Mouse (Mus musculus) neural tube, embryonic 11.5 days (tissue): ENCODE results near the gene Fam20b. TPM values are rescaled to one million over a fixed set of nuclear protein-coding genes. Genes with fewer than 3 reads are reported as not detected.
"Not testable (repeated sequence)": the region's sequence is repeated elsewhere in the genome, so short reads cannot be mapped to it uniquely, and the experiment has no call there.

ENCODE experiments used
- ATAC-seq: fragments of 200-750 bp; cut with Nextera tagmentation; 2 replicates; pipeline ENCODE4 v1.8.0; 2017; ENCODE audit warnings: moderate number of reproducible peaks, mild to moderate bottlenecking, moderate TSS enrichment, moderate library complexity; ENCODE audit not compliant: insufficient read depth, low FRiP score, low TSS enrichment
- DNase-seq: peaks from one replicate; pipeline ENCODE4 v3.0.0-alpha.2; 2015; ENCODE audit warnings: low spot score
- H3K27ac ChIP-seq: fragments of 300-500 bp; sonication (generic); 2 replicates; pipeline ENCODE4 v1.5.1; 2014; ENCODE audit warnings: low read depth, mild to moderate bottlenecking, low read length
- H3K27me3 ChIP-seq: fragments of 300-500 bp; sonication (generic); 2 replicates; pipeline ENCODE4 v1.6.1; 2014; ENCODE audit warnings: mild to moderate bottlenecking, low read length, mixed read lengths; ENCODE audit not compliant: control insufficient read depth, insufficient read depth
- H3K36me3 ChIP-seq: fragments of 300-500 bp; sonication (generic); 2 replicates; pipeline ENCODE4 v1.6.1; 2014; ENCODE audit warnings: mild to moderate bottlenecking, low read length, moderate library complexity, mixed read lengths; ENCODE audit not compliant: control insufficient read depth, insufficient read depth
- H3K4me1 ChIP-seq: fragments of 300-500 bp; sonication (generic); 2 replicates; pipeline ENCODE4 v1.6.1; 2014; ENCODE audit warnings: low read length, mixed read lengths; ENCODE audit not compliant: control insufficient read depth, insufficient read depth
- H3K4me2 ChIP-seq: fragments of 300-500 bp; sonication (generic); 2 replicates; pipeline ENCODE4 v1.6.1; 2014; ENCODE audit warnings: low read depth, mild to moderate bottlenecking, moderate library complexity
- H3K4me3 ChIP-seq: fragments of 300-500 bp; sonication (generic); 2 replicates; pipeline ENCODE4 v1.5.1; 2014; ENCODE audit warnings: low read depth, low read length
- H3K9ac ChIP-seq: fragments of 300-500 bp; sonication (generic); 2 replicates; pipeline ENCODE4 v1.6.1; 2014; ENCODE audit warnings: mild to moderate bottlenecking, low read length
- H3K9me3 ChIP-seq: fragments of 300-500 bp; sonication (generic); 2 replicates; pipeline ENCODE4 v1.6.1; 2016; ENCODE audit warnings: low read length; ENCODE audit not compliant: control insufficient read depth
- WGBS: fragments of 180-500 bp; shearing (Covaris S2); extraction: QIAGEN DNeasy Blood & Tissue Kit; methylation state at CpG from one replicate; pipeline ENCODE4 v1.1.7; 2014; 5-methylcytosine and 5-hydroxymethylcytosine counted together
- polyA plus RNA-seq: library from polyadenylated mRNA; unstranded; fragments of >200 nt; fragmentation: Nextera tagmentation; extraction: Ambion mirVana; gene quantifications from 2 replicates; pipeline ENCODE4 v1.2.1, GENCODE M21; 2014

Fam20b gene
- polyA plus RNA-seq, 1 experiment from 2014 or later = 29.7 TPM

- Histone ChIP-seq H3K27me3 (no peaks in the 10 kb centered on the region), H3K27ac (no peak overlapping the region)
- 37% methylated on average over 11 of the region's 11 CpGs for WGBS
Measured at GRCm38 (mm10) chr1:156669208-156669983, 49.5 kb downstream of the Fam20b start.

DNA sequence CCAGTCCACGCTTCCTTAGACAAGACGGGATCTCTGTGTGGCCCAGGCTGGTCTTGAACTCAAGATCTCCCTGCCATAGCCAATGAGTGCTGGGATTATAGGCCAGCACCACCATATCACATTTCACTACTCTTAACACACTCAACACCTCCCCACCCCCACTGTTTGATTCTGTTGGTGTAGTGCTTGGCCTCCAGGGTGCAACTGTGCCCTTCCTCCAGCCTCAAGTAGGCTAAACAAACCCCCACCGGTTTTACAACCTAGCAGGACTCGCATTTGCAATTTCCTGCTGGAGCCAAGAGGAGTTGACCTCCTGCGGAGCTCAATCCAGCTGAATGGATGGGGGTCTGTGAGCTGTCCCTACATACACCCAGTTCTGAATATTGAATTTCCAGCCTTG is 50.3 kb downstream of the Fam20b start:
- no peak overlapping the region for H3K4me2 ChIP-seq
- no peak overlapping the region for H3K9ac ChIP-seq
- 22% methylated on average over 5 of the region's 5 CpGs for WGBS
- DNase-seq = no peak
- peaks cover 3% of the 10 kb centered on the region; the same call in 1 of the 2 replicates for H3K4me1 ChIP-seq
- H3K4me3 ChIP-seq = no peak overlapping the region
- no peak for ATAC-seq
- no peaks in the 10 kb centered on the region for H3K36me3 ChIP-seq
- no peak overlapping the region for H3K27ac ChIP-seq
- no peaks in the 10 kb centered on the region for H3K9me3 ChIP-seq
- no peaks in the 10 kb centered on the region for H3K27me3 ChIP-seq

More at GRCm38 (mm10) chr1:156669208-156669983, 49.5 kb downstream of the Fam20b start:
- H3K4me2 ChIP-seq = no peak overlapping the region
- H3K9me3 ChIP-seq = no peaks in the 10 kb centered on the region
- no peak overlapping the region for H3K4me3 ChIP-seq
- peaks cover 3% of the 10 kb centered on the region; the same call in 1 of the 2 replicates for H3K4me1 ChIP-seq
- no peaks in the 10 kb centered on the region for H3K36me3 ChIP-seq
- ATAC-seq = no peak
- H3K9ac ChIP-seq = no peak overlapping the region
- DNase-seq = no peak

DNA sequence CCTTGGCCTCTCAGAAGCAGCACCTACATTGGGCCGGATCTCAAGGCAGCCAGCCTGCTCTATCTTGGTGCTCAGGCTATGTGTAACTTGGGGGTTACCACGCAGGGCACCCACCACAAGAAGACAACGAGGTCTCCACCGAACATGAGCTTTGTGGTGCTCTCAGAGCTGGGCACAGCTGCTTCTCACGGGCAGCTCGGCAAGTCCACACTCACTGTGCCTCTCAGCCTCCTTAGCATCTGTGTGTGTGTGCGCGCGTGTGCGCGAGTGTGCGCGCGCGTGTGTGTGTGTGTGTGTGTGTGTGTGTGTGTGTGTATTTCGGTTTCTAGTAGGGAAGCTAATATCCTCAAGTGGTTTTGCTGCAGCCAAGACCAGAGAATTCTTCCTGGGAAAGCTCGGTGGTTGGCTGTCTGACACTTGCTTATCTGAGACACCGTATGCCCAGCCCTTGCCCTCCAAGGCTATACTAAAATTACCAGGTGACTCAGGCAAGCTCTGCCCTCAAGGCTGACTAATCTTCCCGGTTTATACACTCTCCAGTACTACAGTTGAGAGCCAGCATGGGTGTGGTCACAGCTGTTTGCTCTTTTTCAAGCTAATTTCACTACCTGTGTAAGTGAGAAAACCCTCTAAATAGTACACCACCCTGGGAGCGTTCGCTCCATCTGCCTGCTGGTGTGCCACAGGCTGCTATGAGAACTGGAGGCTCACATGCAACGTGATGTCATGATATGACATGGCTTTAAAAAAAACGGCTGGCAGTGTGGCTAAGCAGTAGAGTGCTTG is 51.6 kb downstream of the Fam20b start:
- no peak for DNase-seq
- Histone ChIP-seq H3K9ac (no peak overlapping the region), H3K36me3 (no peaks in the 10 kb centered on the region), H3K9me3 (no peaks in the 10 kb centered on the region), H3K4me2 (no peak overlapping the region), H3K27ac (no peak overlapping the region), H3K4me1 (no peaks in the 10 kb centered on the region), H3K27me3 (no peaks in the 10 kb centered on the region), H3K4me3 (no peak overlapping the region)
- ATAC-seq = no peak
- 90% methylated on average over 22 of the region's 23 CpGs for WGBS

DNA sequence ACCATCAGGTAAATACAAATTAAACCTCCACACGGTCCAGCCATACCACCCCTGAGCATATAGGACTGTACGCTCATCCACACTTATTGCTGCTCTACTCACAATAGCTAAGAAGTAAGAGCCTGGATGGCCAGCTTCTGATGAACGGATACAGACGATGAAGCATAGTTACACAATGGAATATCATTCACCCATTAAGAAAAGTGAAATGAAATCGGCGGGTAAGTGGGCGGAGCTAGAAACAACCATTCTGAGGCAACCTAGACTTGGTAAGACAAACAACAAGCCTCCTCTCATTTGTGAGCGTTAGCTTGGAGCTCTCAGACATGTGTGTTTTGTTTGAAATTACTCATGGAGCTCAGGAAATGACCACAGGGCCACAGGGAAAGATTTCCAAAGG is 53.1 kb downstream of the Fam20b start:
- Histone ChIP-seq H3K36me3 (no peaks in the 10 kb centered on the region), H3K9me3 (no peaks in the 10 kb centered on the region), H3K27me3 (no peaks in the 10 kb centered on the region), H3K4me3 (no peak overlapping the region), H3K4me2 (no peak overlapping the region), H3K4me1 (no peaks in the 10 kb centered on the region), H3K9ac (no peak overlapping the region), H3K27ac (no peak overlapping the region)
- no peak for DNase-seq
- WGBS = 87% methylated on average over 8 of the region's 8 CpGs
- no peak for ATAC-seq

- not testable (repeated sequence) for H3K27ac ChIP-seq, H3K9ac ChIP-seq, H3K4me1 ChIP-seq, DNase-seq, H3K4me3 ChIP-seq, ATAC-seq, H3K4me2 ChIP-seq, H3K9me3 ChIP-seq, H3K27me3 ChIP-seq, H3K36me3 ChIP-seq
- WGBS = 83% methylated on average over 17 of the region's 21 CpGs
Measured at GRCm38 (mm10) chr1:156660660-156661236, 58.1 kb downstream of the Fam20b start.

GRCm38 (mm10) chr1:156659906-156660659 is 58.8 kb downstream of the Fam20b start:
- Histone ChIP-seq H3K9ac (no peak overlapping the region), H3K9me3 (no peaks in the 10 kb centered on the region), H3K4me3 (no peak overlapping the region), H3K4me2 (no peak overlapping the region), H3K4me1 (no peaks in the 10 kb centered on the region), H3K27ac (no peak overlapping the region), H3K27me3 (no peaks in the 10 kb centered on the region), H3K36me3 (no peaks in the 10 kb centered on the region)
- ATAC-seq = no peak
- WGBS = 91% methylated on average over 13 of the region's 13 CpGs
- DNase-seq = no peak

- DNase-seq = no peak
Measured at GRCm38 (mm10) chr1:156658676-156659075, 60.2 kb downstream of the Fam20b start.

DNA sequence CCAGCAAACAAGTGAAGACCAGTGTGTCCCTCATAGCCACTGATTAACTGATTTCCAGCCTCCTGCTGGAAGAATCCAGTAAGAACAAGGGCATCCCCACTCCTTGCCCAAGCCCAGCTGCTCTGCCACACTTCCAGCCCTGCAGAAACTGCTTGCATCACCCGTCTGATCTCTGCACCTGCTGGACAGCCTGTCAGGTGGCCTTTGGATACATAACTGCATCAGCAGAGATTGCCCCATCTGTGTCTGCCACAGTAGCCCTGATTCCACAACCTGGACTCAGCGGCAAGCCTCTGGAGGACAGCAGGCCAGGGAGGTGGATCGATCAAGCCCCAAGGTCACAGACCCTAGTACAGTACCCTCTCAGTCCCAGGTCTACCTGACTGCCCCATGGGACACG is 61.4 kb downstream of the Fam20b start:
- Histone ChIP-seq H3K36me3 (no peaks in the 10 kb centered on the region), H3K9me3 (no peaks in the 10 kb centered on the region), H3K27ac (no peak overlapping the region), H3K4me1 (no peaks in the 10 kb centered on the region), H3K27me3 (no peaks in the 10 kb centered on the region), H3K4me3 (no peak overlapping the region), H3K9ac (no peak overlapping the region), H3K4me2 (no peak overlapping the region)
- DNase-seq (no peak), ATAC-seq (no peak)
- WGBS = 86% methylated on average over 4 of the region's 4 CpGs

More at GRCm38 (mm10) chr1:156658676-156659075, 60.2 kb downstream of the Fam20b start:
- H3K27ac ChIP-seq = no peak overlapping the region
- H3K27me3 ChIP-seq = no peaks in the 10 kb centered on the region
- WGBS = 81% methylated on average over 5 of the region's 5 CpGs
- H3K36me3 ChIP-seq = no peaks in the 10 kb centered on the region
- no peaks in the 10 kb centered on the region for H3K9me3 ChIP-seq
- no peaks in the 10 kb centered on the region for H3K4me1 ChIP-seq
- H3K4me3 ChIP-seq = no peak overlapping the region
- no peak overlapping the region for H3K4me2 ChIP-seq
- H3K9ac ChIP-seq = no peak overlapping the region
- no peak for ATAC-seq
